Mouse (Mus musculus): ENCODE data around the gene Ubap1l. TPM values are rescaled to one million over a fixed set of nuclear protein-coding genes. Genes with fewer than 3 reads are reported as not detected.

Ubap1l gene
- polyA plus RNA-seq, 1 experiment from 2014 or later = 0.13 TPM

- H3K4me2 ChIP-seq (ENCODE audit: low read depth, low read length) = no peak overlapping the region
- H3K9ac ChIP-seq (ENCODE audit: low read length) = no peak overlapping the region
- H3K4me1 ChIP-seq (ENCODE audit: control insufficient read depth, insufficient read depth, low read length) = peaks cover 19% of the 10 kb centered on the region
- WGBS = 34% methylated on average over 9 of the region's 9 CpGs
- ATAC-seq (replicated peaks; ENCODE audit: extremely low read depth, insufficient read depth, low FRiP score) = peak; percentile 72; the same call in 1 of the 2 replicates
- no peaks in the 10 kb centered on the region for H3K9me3 ChIP-seq (replicated peaks; ENCODE audit: control insufficient read depth, low read length)
- no peak overlapping the region for H3K4me3 ChIP-seq (ENCODE audit: low read length)
- H3K27ac ChIP-seq (ENCODE audit: low read length) = no peak overlapping the region
- no peaks in the 10 kb centered on the region for H3K27me3 ChIP-seq (ENCODE audit: control insufficient read depth, insufficient read depth, low read length)
- H3K36me3 ChIP-seq (ENCODE audit: control insufficient read depth, insufficient read depth) = peaks cover 25% of the 10 kb centered on the region
These were observed 2.8 kb downstream of the Ubap1l start for GRCm38 (mm10) chr9:65363684-65364083.

- H3K9me3 ChIP-seq (replicated peaks; ENCODE audit: control insufficient read depth, low read length) = no peaks in the 10 kb centered on the region
- H3K9ac ChIP-seq (ENCODE audit: low read length) = no peak overlapping the region
- no peak overlapping the region for H3K27ac ChIP-seq (ENCODE audit: low read length)
- peaks cover 13% of the 10 kb centered on the region; the same call in 1 of the 2 replicates for H3K36me3 ChIP-seq (ENCODE audit: control insufficient read depth, insufficient read depth)
- no peak overlapping the region for H3K4me2 ChIP-seq (ENCODE audit: low read depth, low read length)
- H3K27me3 ChIP-seq (ENCODE audit: control insufficient read depth, insufficient read depth, low read length) = no peaks in the 10 kb centered on the region
- ATAC-seq (replicated peaks; ENCODE audit: extremely low read depth, insufficient read depth, low FRiP score) = no peak
- WGBS = 83% methylated on average over 7 of the region's 7 CpGs
- no peak overlapping the region for H3K4me3 ChIP-seq (ENCODE audit: low read length)
- peaks cover 12% of the 10 kb centered on the region for H3K4me1 ChIP-seq (ENCODE audit: control insufficient read depth, insufficient read depth, low read length)
These were observed 4.9 kb downstream of the Ubap1l start for GRCm38 (mm10) chr9:65365721-65366120.

GRCm38 (mm10) chr9:65371756-65372155 is 10.9 kb downstream of the Ubap1l start:
- H3K27ac ChIP-seq (ENCODE audit: low read length) = no peak overlapping the region
- H3K4me1 ChIP-seq (ENCODE audit: control insufficient read depth, insufficient read depth, low read length) = no peaks in the 10 kb centered on the region
- H3K9ac ChIP-seq (ENCODE audit: low read length) = no peak overlapping the region
- no peaks in the 10 kb centered on the region for H3K9me3 ChIP-seq (replicated peaks; ENCODE audit: control insufficient read depth, low read length)
- no peak overlapping the region for H3K4me2 ChIP-seq (ENCODE audit: low read depth, low read length)
- no peaks in the 10 kb centered on the region for H3K27me3 ChIP-seq (ENCODE audit: control insufficient read depth, insufficient read depth, low read length)
- no peak for ATAC-seq (replicated peaks; ENCODE audit: extremely low read depth, insufficient read depth, low FRiP score)
- 67% methylated on average over 24 of the region's 24 CpGs for WGBS
- no peak overlapping the region for H3K4me3 ChIP-seq (ENCODE audit: low read length)
- no peaks in the 10 kb centered on the region for H3K36me3 ChIP-seq (ENCODE audit: control insufficient read depth, insufficient read depth)

GRCm38 (mm10) chr9:65372449-65372848 is 11.6 kb downstream of the Ubap1l start:
- Histone ChIP-seq H3K4me2 (ENCODE audit: low read depth, low read length) (no peak overlapping the region), H3K27ac (ENCODE audit: low read length) (no peak overlapping the region), H3K4me1 (ENCODE audit: control insufficient read depth, insufficient read depth, low read length) (no peaks in the 10 kb centered on the region), H3K4me3 (ENCODE audit: low read length) (no peak overlapping the region), H3K9me3 (replicated peaks; ENCODE audit: control insufficient read depth, low read length) (no peaks in the 10 kb centered on the region), H3K27me3 (ENCODE audit: control insufficient read depth, insufficient read depth, low read length) (no peaks in the 10 kb centered on the region), H3K36me3 (ENCODE audit: control insufficient read depth, insufficient read depth) (no peaks in the 10 kb centered on the region), H3K9ac (ENCODE audit: low read length) (no peak overlapping the region)
- WGBS = 70% methylated on average over 4 of the region's 4 CpGs
- ATAC-seq (replicated peaks; ENCODE audit: extremely low read depth, insufficient read depth, low FRiP score) = no peak

GRCm38 (mm10) chr9:65374468-65375162 is 13.8 kb downstream of the Ubap1l start:
- Histone ChIP-seq H3K9ac (ENCODE audit: low read length) (no peak overlapping the region), H3K4me1 (ENCODE audit: control insufficient read depth, insufficient read depth, low read length) (no peaks in the 10 kb centered on the region), H3K27me3 (ENCODE audit: control insufficient read depth, insufficient read depth, low read length) (no peaks in the 10 kb centered on the region), H3K4me2 (ENCODE audit: low read depth, low read length) (no peak overlapping the region), H3K4me3 (ENCODE audit: low read length) (no peak overlapping the region), H3K9me3 (replicated peaks; ENCODE audit: control insufficient read depth, low read length) (no peaks in the 10 kb centered on the region), H3K36me3 (ENCODE audit: control insufficient read depth, insufficient read depth) (no peaks in the 10 kb centered on the region), H3K27ac (ENCODE audit: low read length) (0 out of 2 replicates have a peak overlapping the region, but pooled peaks have one; percentile 13)
- no peak for ATAC-seq (replicated peaks; ENCODE audit: extremely low read depth, insufficient read depth, low FRiP score)
- 68% methylated on average over 5 of the region's 5 CpGs for WGBS

GRCm38 (mm10) chr9:65375163-65375934 is 14.5 kb downstream of the Ubap1l start:
- no peak overlapping the region for H3K4me2 ChIP-seq (ENCODE audit: low read depth, low read length)
- no peaks in the 10 kb centered on the region for H3K9me3 ChIP-seq (replicated peaks; ENCODE audit: control insufficient read depth, low read length)
- H3K27ac ChIP-seq (ENCODE audit: low read length) = no peak overlapping the region
- no peaks in the 10 kb centered on the region for H3K4me1 ChIP-seq (ENCODE audit: control insufficient read depth, insufficient read depth, low read length)
- ATAC-seq (replicated peaks; ENCODE audit: extremely low read depth, insufficient read depth, low FRiP score) = no peak
- H3K4me3 ChIP-seq (ENCODE audit: low read length) = no peak overlapping the region
- 80% methylated on average over 9 of the region's 9 CpGs for WGBS
- no peaks in the 10 kb centered on the region for H3K36me3 ChIP-seq (ENCODE audit: control insufficient read depth, insufficient read depth)
- H3K9ac ChIP-seq (ENCODE audit: low read length) = no peak overlapping the region
- H3K27me3 ChIP-seq (ENCODE audit: control insufficient read depth, insufficient read depth, low read length) = no peaks in the 10 kb centered on the region

GRCm38 (mm10) chr9:65381017-65381590 is 20.3 kb downstream of the Ubap1l start:
- H3K4me2 ChIP-seq (ENCODE audit: low read depth, low read length) = no peak overlapping the region
- WGBS = 58% methylated on average over 4 of the region's 4 CpGs
- H3K4me3 ChIP-seq (ENCODE audit: low read length) = no peak overlapping the region
- no peak overlapping the region for H3K9ac ChIP-seq (ENCODE audit: low read length)
- peaks cover 4% of the 10 kb centered on the region; the same call in 1 of the 2 replicates for H3K4me1 ChIP-seq (ENCODE audit: control insufficient read depth, insufficient read depth, low read length)
- H3K9me3 ChIP-seq (replicated peaks; ENCODE audit: control insufficient read depth, low read length) = no peaks in the 10 kb centered on the region
- H3K27ac ChIP-seq (ENCODE audit: low read length) = no peak overlapping the region
- ATAC-seq (replicated peaks; ENCODE audit: extremely low read depth, insufficient read depth, low FRiP score) = no peak
- H3K36me3 ChIP-seq (ENCODE audit: control insufficient read depth, insufficient read depth) = no peaks in the 10 kb centered on the region
- H3K27me3 ChIP-seq (ENCODE audit: control insufficient read depth, insufficient read depth, low read length) = no peaks in the 10 kb centered on the region

- Histone ChIP-seq H3K27ac (ENCODE audit: low read length) (no peak overlapping the region), H3K9ac (ENCODE audit: low read length) (no peak overlapping the region), H3K9me3 (replicated peaks; ENCODE audit: control insufficient read depth, low read length) (no peaks in the 10 kb centered on the region), H3K4me3 (ENCODE audit: low read length) (no peak overlapping the region), H3K36me3 (ENCODE audit: control insufficient read depth, insufficient read depth) (no peaks in the 10 kb centered on the region), H3K27me3 (ENCODE audit: control insufficient read depth, insufficient read depth, low read length) (no peaks in the 10 kb centered on the region), H3K4me2 (ENCODE audit: low read depth, low read length) (no peak overlapping the region), H3K4me1 (ENCODE audit: control insufficient read depth, insufficient read depth, low read length) (peaks cover 4% of the 10 kb centered on the region; the same call in 1 of the 2 replicates)
- 50% methylated on average over 6 of the region's 6 CpGs for WGBS
- ATAC-seq (replicated peaks; ENCODE audit: extremely low read depth, insufficient read depth, low FRiP score) = no peak
These were observed 21.4 kb downstream of the Ubap1l start for GRCm38 (mm10) chr9:65382031-65382750.

Measured in heart, embryonic 16.5 days (tissue).